Mouse (Mus musculus) cortical plate, adult 2 months (tissue): ENCODE results near the gene Pcgf2.

Source experiments
- CTCF ChIP-seq: fragments of 200-500 bp; IDR thresholded peaks from 2 replicates; pipeline ENCODE4 v1.5.1; 2011; ENCODE audit warnings: mild to moderate bottlenecking, control low read depth, low read length; ENCODE audit not compliant: insufficient read depth; ENCODE audit errors: extremely low read depth
- POLR2A ChIP-seq: fragments of 200-500 bp; IDR thresholded peaks from 2 replicates; pipeline ENCODE4 v1.6.1; 2011; ENCODE audit warnings: mild to moderate bottlenecking, low read length, control low read depth; ENCODE audit not compliant: insufficient read depth; ENCODE audit errors: extremely low read depth

DNA sequence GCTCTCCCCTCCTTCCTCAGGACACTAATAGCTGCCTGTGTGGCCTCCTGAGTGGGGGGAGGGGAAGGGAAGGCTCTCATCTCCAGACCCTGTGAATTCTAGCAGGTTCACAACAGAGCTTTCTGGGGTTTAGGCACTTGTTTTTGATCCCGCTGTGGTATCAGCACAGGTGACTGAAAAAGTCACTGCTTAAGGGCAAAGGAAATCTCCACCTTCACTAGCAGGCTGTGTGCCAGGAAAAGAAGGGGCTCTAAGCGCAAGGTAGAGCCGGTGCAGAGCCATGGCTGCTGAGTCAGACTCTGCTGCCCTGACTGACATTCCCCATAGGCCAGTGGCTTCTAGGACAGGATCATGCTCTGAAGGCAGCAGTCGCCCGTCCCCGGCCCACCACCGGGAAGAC, 28.4 kb upstream of the Pcgf2 start:
- no peak for TF ChIP-seq CTCF
- TF ChIP-seq POLR2A: no peak
